Mouse (Mus musculus): Measurements from ENCODE around the gene Serpina10. TPM values are rescaled to one million over a fixed set of nuclear protein-coding genes. Genes with fewer than 3 reads are reported as not detected.

Serpina10 gene
- polyA plus RNA-seq, 1 experiment from 2014 or later = not detected

DNA sequence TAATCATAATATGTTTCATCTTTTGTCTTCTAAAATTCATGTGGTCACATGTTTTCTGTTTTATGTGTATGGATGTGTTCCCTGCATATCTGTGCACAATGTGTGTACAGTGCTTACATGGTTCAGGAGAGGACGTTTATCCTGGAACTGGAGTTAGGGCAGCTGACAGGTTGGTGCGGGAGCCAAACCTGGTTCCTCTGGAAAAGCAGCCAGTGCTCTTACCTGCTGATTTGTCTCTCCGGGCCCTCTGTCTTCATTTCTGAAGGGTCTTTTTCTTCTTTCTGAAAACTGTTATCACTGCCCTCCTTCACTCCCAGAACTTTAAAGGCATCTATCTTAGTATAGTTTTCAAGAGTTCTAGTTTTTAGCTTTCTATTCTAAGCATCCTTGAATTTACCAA, 12.6 kb upstream of the Serpina10 start:
- no peaks in the 10 kb centered on the region for H3K27me3 ChIP-seq (ENCODE audit: control insufficient read depth, insufficient read depth, low read length)
- no peak overlapping the region for H3K27ac ChIP-seq (ENCODE audit: low read depth, low read length)
- H3K4me3 ChIP-seq (ENCODE audit: low read depth, low read length) = no peak overlapping the region
- no peaks in the 10 kb centered on the region for H3K36me3 ChIP-seq (ENCODE audit: control insufficient read depth, insufficient read depth, low read length)
- H3K4me2 ChIP-seq (ENCODE audit: low read depth, low read length, severe bottlenecking) = no peak overlapping the region
- 86% methylated on average over 3 of the region's 3 CpGs for WGBS
- no peak for ATAC-seq (replicated peaks; ENCODE audit: low FRiP score)
- DNase-seq (ENCODE audit: low spot score) = no peak
- H3K4me1 ChIP-seq (replicated peaks; ENCODE audit: control insufficient read depth, insufficient read depth, low read length) = no peaks in the 10 kb centered on the region
- H3K9me3 ChIP-seq (ENCODE audit: control insufficient read depth, low read length) = no peaks in the 10 kb centered on the region
- H3K9ac ChIP-seq (ENCODE audit: low read length) = no peak overlapping the region

- H3K4me1 ChIP-seq (replicated peaks; ENCODE audit: control insufficient read depth, insufficient read depth, low read length) = no peaks in the 10 kb centered on the region
- no peaks in the 10 kb centered on the region for H3K9me3 ChIP-seq (ENCODE audit: control insufficient read depth, low read length)
- no peaks in the 10 kb centered on the region for H3K36me3 ChIP-seq (ENCODE audit: control insufficient read depth, insufficient read depth, low read length)
- ATAC-seq (replicated peaks; ENCODE audit: low FRiP score) (peak; percentile 73), DNase-seq (ENCODE audit: low spot score) (peak; percentile 87)
- H3K4me2 ChIP-seq (ENCODE audit: low read depth, low read length, severe bottlenecking) = no peak overlapping the region
- H3K9ac ChIP-seq (ENCODE audit: low read length) = no peak overlapping the region
- H3K27ac ChIP-seq (ENCODE audit: low read depth, low read length) = no peak overlapping the region
- H3K27me3 ChIP-seq (ENCODE audit: control insufficient read depth, insufficient read depth, low read length) = no peaks in the 10 kb centered on the region
- WGBS = 0% methylated on average over 2 of the region's 2 CpGs
- H3K4me3 ChIP-seq (ENCODE audit: low read depth, low read length) = no peak overlapping the region
Measured at GRCm38 (mm10) chr12:103643336-103643735, 12.1 kb upstream of the Serpina10 start.

DNA sequence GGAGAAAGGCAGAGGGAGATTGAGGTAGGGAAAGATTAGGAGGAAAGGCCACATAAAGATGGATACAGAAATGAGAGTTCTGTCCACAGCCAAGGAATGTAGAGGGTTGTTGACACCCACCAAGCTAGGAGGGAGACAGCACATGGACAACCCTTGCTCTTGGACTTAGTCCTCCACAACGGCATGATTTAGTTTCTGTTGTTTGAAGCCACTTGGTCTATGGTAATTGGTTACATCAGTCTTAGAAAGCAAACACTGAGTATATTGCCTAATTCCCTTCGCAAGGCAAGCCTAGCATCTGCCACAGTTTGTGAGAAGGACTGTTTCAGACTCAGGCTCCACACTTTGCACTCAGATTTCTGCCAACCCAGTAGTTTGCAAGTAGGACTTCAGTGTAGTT, 4.6 kb upstream of the Serpina10 start:
- H3K36me3 ChIP-seq (ENCODE audit: control insufficient read depth, insufficient read depth, low read length) = no peaks in the 10 kb centered on the region

GRCm38 (mm10) chr12:103634430-103634829, 3.2 kb upstream of the Serpina10 start:
- Histone ChIP-seq H3K9ac (ENCODE audit: low read length) (no peak overlapping the region), H3K9me3 (ENCODE audit: control insufficient read depth, low read length) (no peaks in the 10 kb centered on the region), H3K4me2 (ENCODE audit: low read depth, low read length, severe bottlenecking) (no peak overlapping the region), H3K4me3 (ENCODE audit: low read depth, low read length) (no peak overlapping the region), H3K36me3 (ENCODE audit: control insufficient read depth, insufficient read depth, low read length) (no peaks in the 10 kb centered on the region), H3K27me3 (ENCODE audit: control insufficient read depth, insufficient read depth, low read length) (no peaks in the 10 kb centered on the region), H3K4me1 (replicated peaks; ENCODE audit: control insufficient read depth, insufficient read depth, low read length) (no peaks in the 10 kb centered on the region), H3K27ac (ENCODE audit: low read depth, low read length) (no peak overlapping the region)
- WGBS = 80% methylated on average over 2 of the region's 2 CpGs
- DNase-seq (ENCODE audit: low spot score) (no peak), ATAC-seq (replicated peaks; ENCODE audit: low FRiP score) (no peak)

More for the DNA sequence above, 4.6 kb upstream of the Serpina10 start:
- H3K4me3 ChIP-seq (ENCODE audit: low read depth, low read length) = no peak overlapping the region
- 83% methylated on average over 2 of the region's 2 CpGs for WGBS
- no peaks in the 10 kb centered on the region for H3K4me1 ChIP-seq (replicated peaks; ENCODE audit: control insufficient read depth, insufficient read depth, low read length)
- H3K27ac ChIP-seq (ENCODE audit: low read depth, low read length) = no peak overlapping the region
- H3K4me2 ChIP-seq (ENCODE audit: low read depth, low read length, severe bottlenecking) = no peak overlapping the region
- H3K9ac ChIP-seq (ENCODE audit: low read length) = no peak overlapping the region
- H3K27me3 ChIP-seq (ENCODE audit: control insufficient read depth, insufficient read depth, low read length) = no peaks in the 10 kb centered on the region
- DNase-seq (ENCODE audit: low spot score) (no peak), ATAC-seq (replicated peaks; ENCODE audit: low FRiP score) (no peak)
- no peaks in the 10 kb centered on the region for H3K9me3 ChIP-seq (ENCODE audit: control insufficient read depth, low read length)

DNA sequence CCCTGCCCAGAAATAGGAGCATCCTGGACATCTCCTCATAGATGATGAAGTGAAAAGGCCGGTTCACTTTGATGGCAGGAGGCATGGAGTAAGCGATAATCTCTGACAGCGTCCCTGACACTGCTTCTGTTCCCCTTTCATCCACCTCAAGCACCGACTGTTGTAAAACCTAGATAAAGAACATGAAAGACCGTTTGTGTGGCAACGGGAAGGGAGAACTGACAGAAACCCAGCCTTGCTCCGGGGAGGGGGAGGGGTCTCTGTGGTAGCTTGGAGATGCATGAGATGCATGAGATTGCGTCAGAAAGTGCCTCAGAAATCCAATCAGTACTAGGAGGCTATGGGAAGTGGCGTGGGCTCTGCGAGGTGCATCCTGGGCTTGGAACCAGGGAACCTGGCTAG, 14.4 kb downstream of the Serpina10 start:
- WGBS = 92% methylated on average over 10 of the region's 10 CpGs
- no peak for DNase-seq (ENCODE audit: low spot score)

DNA sequence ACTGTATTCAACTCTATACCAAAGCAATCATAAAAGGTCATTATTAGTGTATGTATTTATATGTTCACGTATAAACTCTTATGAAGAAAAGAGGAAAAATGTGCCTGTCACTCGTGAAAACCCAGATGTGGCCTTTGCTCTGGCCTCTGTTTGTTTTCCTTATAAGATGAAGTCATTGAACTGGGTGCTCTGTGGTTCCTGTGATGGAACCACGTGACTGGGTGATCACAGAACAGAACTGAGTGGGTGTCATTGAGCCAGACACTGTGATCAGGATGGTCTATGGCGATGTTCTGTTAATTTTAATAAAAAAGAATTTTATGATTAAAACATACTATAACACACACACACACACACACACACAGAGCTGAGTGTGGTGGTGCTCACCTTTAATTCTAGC, 15.5 kb downstream of the Serpina10 start:
- ATAC-seq (replicated peaks; ENCODE audit: low FRiP score) = no peak
- Histone ChIP-seq H3K27ac (ENCODE audit: low read depth, low read length) (no peak overlapping the region), H3K9ac (ENCODE audit: low read length) (no peak overlapping the region), H3K36me3 (ENCODE audit: control insufficient read depth, insufficient read depth, low read length) (no peaks in the 10 kb centered on the region), H3K27me3 (ENCODE audit: control insufficient read depth, insufficient read depth, low read length) (no peaks in the 10 kb centered on the region), H3K4me1 (replicated peaks; ENCODE audit: control insufficient read depth, insufficient read depth, low read length) (no peaks in the 10 kb centered on the region), H3K9me3 (ENCODE audit: control insufficient read depth, low read length) (no peaks in the 10 kb centered on the region), H3K4me2 (ENCODE audit: low read depth, low read length, severe bottlenecking) (no peak overlapping the region), H3K4me3 (ENCODE audit: low read depth, low read length) (no peak overlapping the region)
- DNase-seq (ENCODE audit: low spot score) = no peak
- WGBS = 88% methylated on average over 4 of the region's 4 CpGs

More for the DNA sequence above, 14.4 kb downstream of the Serpina10 start:
- H3K9me3 ChIP-seq (ENCODE audit: control insufficient read depth, low read length) = no peaks in the 10 kb centered on the region
- ATAC-seq (replicated peaks; ENCODE audit: low FRiP score) = no peak
- no peaks in the 10 kb centered on the region for H3K27me3 ChIP-seq (ENCODE audit: control insufficient read depth, insufficient read depth, low read length)
- no peak overlapping the region for H3K4me3 ChIP-seq (ENCODE audit: low read depth, low read length)
- no peak overlapping the region for H3K9ac ChIP-seq (ENCODE audit: low read length)
- no peak overlapping the region for H3K27ac ChIP-seq (ENCODE audit: low read depth, low read length)
- no peak overlapping the region for H3K4me2 ChIP-seq (ENCODE audit: low read depth, low read length, severe bottlenecking)
- H3K36me3 ChIP-seq (ENCODE audit: control insufficient read depth, insufficient read depth, low read length) = no peaks in the 10 kb centered on the region
- H3K4me1 ChIP-seq (replicated peaks; ENCODE audit: control insufficient read depth, insufficient read depth, low read length) = no peaks in the 10 kb centered on the region

DNA sequence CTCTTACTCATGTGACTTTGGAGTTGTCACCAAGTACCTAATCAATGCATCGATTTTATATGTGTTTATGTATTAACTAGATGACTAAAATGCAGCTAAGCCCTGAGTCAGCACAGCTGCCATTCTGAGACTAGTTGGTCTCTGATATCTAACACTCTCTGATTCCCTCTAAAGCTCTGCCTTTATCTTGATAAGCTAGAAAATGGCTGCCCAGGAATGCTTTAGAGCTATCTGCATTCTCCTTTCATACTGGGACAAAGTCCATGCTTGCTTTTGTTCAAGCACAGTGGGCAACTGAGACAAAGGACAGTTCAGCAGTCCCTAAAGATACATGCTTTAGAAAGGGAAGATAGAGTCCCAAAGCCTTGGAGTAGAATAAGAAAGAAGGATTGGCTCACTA, 16.1 kb downstream of the Serpina10 start:
- Histone ChIP-seq H3K4me1 (replicated peaks; ENCODE audit: control insufficient read depth, insufficient read depth, low read length) (no peaks in the 10 kb centered on the region), H3K27ac (ENCODE audit: low read depth, low read length) (no peak overlapping the region), H3K4me2 (ENCODE audit: low read depth, low read length, severe bottlenecking) (no peak overlapping the region), H3K4me3 (ENCODE audit: low read depth, low read length) (no peak overlapping the region), H3K9me3 (ENCODE audit: control insufficient read depth, low read length) (no peaks in the 10 kb centered on the region), H3K27me3 (ENCODE audit: control insufficient read depth, insufficient read depth, low read length) (no peaks in the 10 kb centered on the region), H3K9ac (ENCODE audit: low read length) (no peak overlapping the region), H3K36me3 (ENCODE audit: control insufficient read depth, insufficient read depth, low read length) (no peaks in the 10 kb centered on the region)
- no peak for DNase-seq (ENCODE audit: low spot score)
- 78% methylated on average over 1 of the region's 1 CpGs for WGBS
- ATAC-seq (replicated peaks; ENCODE audit: low FRiP score) = no peak

DNA sequence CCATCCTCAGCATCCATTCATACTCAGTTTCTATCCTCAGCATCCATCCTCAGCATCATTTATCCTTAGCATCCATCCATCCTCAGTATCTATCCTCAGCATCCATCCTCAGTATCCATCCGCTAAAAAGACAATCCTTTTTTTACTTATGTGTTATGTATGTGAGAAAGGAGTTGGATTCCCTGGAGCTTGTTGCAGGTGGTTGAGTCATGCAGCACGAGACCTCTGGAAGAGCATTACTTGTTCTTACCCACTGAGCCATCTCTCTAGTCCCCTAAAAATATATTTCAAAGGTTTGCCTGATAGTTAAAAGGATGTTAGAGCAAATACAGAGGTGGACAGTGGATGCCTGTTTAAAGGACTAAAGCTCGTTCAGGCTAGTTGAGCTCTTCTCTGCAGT, 29.4 kb downstream of the Serpina10 start:
- Histone ChIP-seq H3K9me3 (ENCODE audit: control insufficient read depth, low read length) (no peaks in the 10 kb centered on the region), H3K36me3 (ENCODE audit: control insufficient read depth, insufficient read depth, low read length) (no peaks in the 10 kb centered on the region), H3K4me1 (replicated peaks; ENCODE audit: control insufficient read depth, insufficient read depth, low read length) (no peaks in the 10 kb centered on the region), H3K27ac (ENCODE audit: low read depth, low read length) (no peak overlapping the region), H3K4me2 (ENCODE audit: low read depth, low read length, severe bottlenecking) (no peak overlapping the region), H3K27me3 (ENCODE audit: control insufficient read depth, insufficient read depth, low read length) (no peaks in the 10 kb centered on the region), H3K9ac (ENCODE audit: low read length) (no peak overlapping the region), H3K4me3 (ENCODE audit: low read depth, low read length) (no peak overlapping the region)
- no peak for DNase-seq (ENCODE audit: low spot score)
- WGBS = 72% methylated on average over 3 of the region's 3 CpGs
- no peak for ATAC-seq (replicated peaks; ENCODE audit: low FRiP score)

DNA sequence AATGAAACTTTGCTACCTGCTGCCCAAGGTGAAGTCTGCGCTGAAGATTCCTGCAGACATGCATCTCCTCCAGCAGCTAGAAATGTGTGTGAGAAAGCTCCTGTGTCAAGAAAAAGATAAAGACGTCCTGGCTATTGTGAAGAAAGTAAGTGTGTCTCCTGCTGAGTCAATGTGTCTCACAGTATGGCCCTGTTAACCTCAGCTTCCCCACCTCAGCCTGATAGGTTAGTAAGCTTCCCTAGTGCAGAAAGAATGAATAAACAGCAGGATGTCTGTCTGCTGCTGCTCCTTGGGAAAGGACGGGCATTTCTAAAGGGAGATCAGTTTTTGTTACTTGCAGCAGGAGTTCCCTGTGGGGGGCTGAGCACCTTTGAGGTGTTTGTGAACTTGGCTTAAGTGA, 30.9 kb downstream of the Serpina10 start:
- no peak overlapping the region for H3K9ac ChIP-seq (ENCODE audit: low read length)
- DNase-seq (ENCODE audit: low spot score) (no peak), ATAC-seq (replicated peaks; ENCODE audit: low FRiP score) (no peak)
- no peaks in the 10 kb centered on the region for H3K9me3 ChIP-seq (ENCODE audit: control insufficient read depth, low read length)
- 11% methylated on average over 3 of the region's 3 CpGs for WGBS
- H3K27me3 ChIP-seq (ENCODE audit: control insufficient read depth, insufficient read depth, low read length) = no peaks in the 10 kb centered on the region
- no peaks in the 10 kb centered on the region for H3K4me1 ChIP-seq (replicated peaks; ENCODE audit: control insufficient read depth, insufficient read depth, low read length)
- no peaks in the 10 kb centered on the region for H3K36me3 ChIP-seq (ENCODE audit: control insufficient read depth, insufficient read depth, low read length)
- H3K27ac ChIP-seq (ENCODE audit: low read depth, low read length) = no peak overlapping the region
- no peak overlapping the region for H3K4me2 ChIP-seq (ENCODE audit: low read depth, low read length, severe bottlenecking)
- H3K4me3 ChIP-seq (ENCODE audit: low read depth, low read length) = no peak overlapping the region

Measured in forebrain, embryonic 11.5 days (tissue).